Mouse (Mus musculus): Measurements from ENCODE around the gene Cdc25a. TPM values are rescaled to one million over a fixed set of nuclear protein-coding genes. Genes with fewer than 3 reads are reported as not detected.

The Cdc25a gene
- total RNA-seq, 1 experiment from 2014 or later: 58.2 TPM

GRCm38 (mm10) chr9:109891501-109891900, 16.1 kb downstream of the Cdc25a start:
- no peak for ATAC-seq (replicated peaks; ENCODE audit: low read depth, poor library complexity, severe bottlenecking)

- peak; percentile 65 for ATAC-seq (replicated peaks; ENCODE audit: low read depth, poor library complexity, severe bottlenecking)
These were observed 17.4 kb downstream of the Cdc25a start for GRCm38 (mm10) chr9:109892651-109893250.

- ATAC-seq (replicated peaks; ENCODE audit: low read depth, poor library complexity, severe bottlenecking): peak; percentile 85
These were observed 19.2 kb downstream of the Cdc25a start for GRCm38 (mm10) chr9:109894413-109895090.

DNA sequence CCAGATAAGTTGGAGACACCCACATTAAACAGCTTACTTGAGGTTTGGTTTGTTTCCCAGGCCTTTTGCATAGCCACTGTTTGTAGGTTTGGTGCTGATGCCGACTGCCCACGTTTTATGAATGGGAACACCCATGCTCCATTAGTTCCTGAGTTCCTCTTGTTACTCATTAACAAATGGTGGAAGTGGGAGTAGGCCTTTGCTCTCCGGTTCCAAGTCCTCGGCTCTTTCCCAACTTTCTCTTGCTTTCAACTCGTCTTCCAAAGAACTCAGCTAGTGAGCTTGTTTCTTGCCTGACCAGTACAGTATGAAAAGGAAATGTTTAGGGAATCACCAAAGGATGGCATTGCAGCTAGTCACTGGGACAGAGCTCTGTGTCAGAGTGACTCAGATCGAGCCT, 20.2 kb downstream of the Cdc25a start:
- ATAC-seq (replicated peaks; ENCODE audit: low read depth, poor library complexity, severe bottlenecking): no peak

DNA sequence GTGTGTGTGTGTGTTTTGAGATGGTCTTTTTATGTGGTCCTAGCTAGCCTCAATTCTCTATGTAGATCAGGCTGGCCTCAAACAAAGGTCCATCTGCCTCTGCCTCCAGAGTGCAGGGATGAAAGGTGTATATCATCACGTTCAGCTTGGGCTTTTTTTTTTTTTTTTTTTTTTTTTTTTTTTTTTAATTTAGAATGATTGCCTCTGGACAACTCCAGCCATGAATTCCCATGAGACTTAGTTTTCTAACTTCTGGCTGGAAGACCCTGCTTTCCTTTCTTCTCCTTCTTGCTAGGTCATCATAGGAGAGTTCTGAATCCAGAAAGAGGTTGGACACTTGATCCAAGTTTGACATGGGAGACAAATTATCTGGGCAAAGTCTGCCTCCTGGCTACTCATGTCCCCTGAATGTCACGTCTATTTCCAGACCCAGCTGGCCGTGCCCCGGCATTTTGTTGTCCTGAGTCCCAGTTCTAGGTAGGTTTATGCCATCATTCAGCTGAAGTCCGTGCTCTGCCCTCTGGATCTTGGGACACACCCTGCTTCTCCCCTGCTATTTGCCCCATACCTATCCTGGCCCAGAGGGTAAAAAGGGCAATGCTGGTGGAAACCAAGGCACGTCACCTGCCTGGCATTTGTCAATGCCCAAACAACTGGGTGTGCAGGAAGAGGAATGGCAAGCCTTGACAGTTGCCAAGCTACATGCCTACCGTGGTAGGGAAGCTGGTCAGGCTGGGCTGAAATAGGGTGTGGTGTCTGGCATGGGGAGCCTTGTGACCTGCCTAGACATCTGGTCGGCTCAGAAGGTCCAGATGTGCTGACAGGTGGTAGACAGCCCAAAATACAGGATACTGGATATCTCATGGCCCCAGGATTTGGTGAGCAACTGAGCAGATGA, 21.1 kb downstream of the Cdc25a start:
- no peak for ATAC-seq (replicated peaks; ENCODE audit: low read depth, poor library complexity, severe bottlenecking)

DNA sequence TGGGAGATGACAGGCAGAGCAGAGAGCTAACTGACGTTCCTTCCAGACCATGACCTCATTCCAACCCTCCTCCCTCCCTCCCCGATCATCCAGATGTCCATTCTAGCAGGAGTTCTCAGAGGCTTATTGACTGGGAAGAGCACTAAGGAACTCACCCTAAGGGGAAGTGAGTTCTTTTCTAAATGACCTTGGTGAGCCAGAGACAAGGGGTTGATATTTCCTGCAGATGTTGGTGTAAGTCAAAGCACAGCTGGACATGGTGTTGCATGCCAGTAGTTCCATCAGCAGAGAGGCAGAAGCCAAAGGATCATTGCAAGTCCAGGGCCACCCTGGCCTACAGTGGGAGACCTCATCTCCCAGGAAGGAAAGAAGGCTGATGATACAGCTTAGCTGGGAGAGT, 22.6 kb downstream of the Cdc25a start:
- no peak for ATAC-seq (replicated peaks; ENCODE audit: low read depth, poor library complexity, severe bottlenecking)

- no peak for ATAC-seq (replicated peaks; ENCODE audit: low read depth, poor library complexity, severe bottlenecking)
These were observed 24.0 kb downstream of the Cdc25a start for GRCm38 (mm10) chr9:109899361-109899760.

GRCm38 (mm10) chr9:109899774-109900173, 24.4 kb downstream of the Cdc25a start:
- ATAC-seq (replicated peaks; ENCODE audit: low read depth, poor library complexity, severe bottlenecking): no peak

DNA sequence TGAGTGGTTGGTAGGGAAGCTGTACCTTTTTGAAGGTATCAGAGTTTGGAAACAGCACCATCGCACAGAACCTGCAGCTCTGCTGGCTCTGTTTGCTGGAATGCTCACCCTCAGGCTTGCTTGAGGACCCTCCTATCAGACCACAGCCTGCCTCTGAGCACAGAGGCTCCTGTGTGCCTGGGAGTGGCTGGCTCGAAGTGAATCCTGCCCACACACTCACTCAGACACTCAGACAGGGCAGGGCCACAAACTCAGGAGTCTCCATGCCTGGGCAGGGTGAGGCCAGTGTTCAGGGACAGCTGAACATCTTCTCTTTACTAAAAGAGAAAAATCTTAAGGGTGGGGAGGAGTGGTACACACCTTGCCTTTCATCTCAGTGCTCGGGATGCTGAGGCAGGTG, 25.2 kb downstream of the Cdc25a start:
- ATAC-seq (replicated peaks; ENCODE audit: low read depth, poor library complexity, severe bottlenecking): no peak

DNA sequence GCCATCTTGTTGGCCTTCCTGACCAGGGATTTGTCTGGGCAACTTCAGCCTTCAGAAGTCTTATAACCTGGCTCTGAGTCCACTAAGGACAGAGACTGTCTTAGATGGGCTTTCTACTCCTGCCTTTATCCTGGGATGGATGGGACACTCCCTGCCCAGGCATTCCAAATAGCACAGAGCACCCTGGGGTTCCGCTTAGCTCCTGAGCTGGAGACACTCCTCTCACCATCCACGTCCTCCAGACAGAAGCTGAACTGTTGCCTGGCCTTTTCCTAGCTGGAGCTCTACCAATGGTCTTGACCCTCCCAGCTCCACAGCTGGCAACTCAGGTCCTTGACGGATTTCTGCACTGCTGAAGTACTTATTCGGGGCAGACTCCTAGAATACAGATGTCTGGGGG, 26.9 kb downstream of the Cdc25a start:
- ATAC-seq (replicated peaks; ENCODE audit: low read depth, poor library complexity, severe bottlenecking): no peak

DNA sequence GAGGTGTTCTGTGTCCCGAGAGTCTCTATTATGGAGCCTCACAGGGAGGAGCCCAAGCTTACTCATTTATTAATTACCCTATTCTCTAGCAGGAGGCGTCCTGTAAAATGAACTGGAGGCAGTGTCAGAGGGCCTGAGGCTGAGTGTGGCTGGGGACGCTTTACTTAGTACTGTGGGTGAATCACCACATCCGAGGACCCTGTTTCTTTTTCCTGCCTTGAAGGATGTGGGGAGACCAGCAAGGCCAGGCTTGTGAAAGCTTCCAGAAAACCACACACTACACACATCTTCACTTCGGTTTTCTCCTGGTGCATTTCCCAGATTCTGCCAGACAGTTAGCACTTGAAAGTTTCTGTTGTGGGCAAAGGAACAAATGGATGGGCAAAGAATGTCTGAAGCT, 27.4 kb downstream of the Cdc25a start:
- ATAC-seq (replicated peaks; ENCODE audit: low read depth, poor library complexity, severe bottlenecking): peak; percentile 53; the same call in 1 of the 2 replicates

DNA sequence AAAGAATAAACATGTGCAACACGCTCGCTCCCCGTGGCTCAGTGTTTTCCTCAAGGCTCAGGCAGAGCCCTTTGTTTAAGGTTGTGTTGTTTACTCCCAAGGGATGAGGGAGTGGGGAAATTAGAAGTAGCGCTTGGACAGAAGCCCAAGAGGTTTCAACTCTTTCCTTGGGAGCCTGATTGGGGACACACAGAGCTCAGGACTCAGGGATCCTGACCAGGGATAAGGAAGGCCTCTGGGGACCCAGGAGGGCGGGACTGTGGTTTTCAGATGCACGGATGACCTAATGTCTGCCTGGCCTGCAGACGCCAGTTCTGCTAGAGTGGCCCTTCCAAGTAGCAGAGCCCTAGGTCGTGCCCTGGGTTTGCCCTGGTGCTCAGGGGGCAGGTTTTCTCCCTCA, 31.9 kb downstream of the Cdc25a start:
- no peak for ATAC-seq (replicated peaks; ENCODE audit: low read depth, poor library complexity, severe bottlenecking)

GRCm38 (mm10) chr9:109907774-109908465, 32.5 kb downstream of the Cdc25a start:
- peak; percentile 94 for ATAC-seq (replicated peaks; ENCODE audit: low read depth, poor library complexity, severe bottlenecking)

DNA sequence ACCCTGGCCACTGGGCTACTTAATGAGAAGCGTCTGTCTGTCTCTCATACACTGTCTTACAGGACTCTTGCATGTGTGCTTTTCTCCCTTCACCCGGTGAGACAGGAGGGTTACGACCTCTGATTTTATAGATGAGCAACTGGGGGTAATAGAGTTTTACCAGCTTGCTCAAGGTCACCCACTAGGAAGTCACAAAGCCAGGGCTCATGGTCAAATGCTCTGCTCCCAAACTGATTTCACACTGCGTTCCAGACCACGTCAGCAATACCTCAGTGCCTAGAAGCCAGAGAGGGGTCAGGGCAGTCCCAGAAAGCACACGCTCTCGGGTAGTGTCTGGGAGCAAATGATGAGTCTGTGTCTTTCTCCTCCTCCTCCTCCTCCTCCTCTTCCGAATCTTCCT, 33.7 kb downstream of the Cdc25a start:
- ATAC-seq (replicated peaks; ENCODE audit: low read depth, poor library complexity, severe bottlenecking): no peak

DNA sequence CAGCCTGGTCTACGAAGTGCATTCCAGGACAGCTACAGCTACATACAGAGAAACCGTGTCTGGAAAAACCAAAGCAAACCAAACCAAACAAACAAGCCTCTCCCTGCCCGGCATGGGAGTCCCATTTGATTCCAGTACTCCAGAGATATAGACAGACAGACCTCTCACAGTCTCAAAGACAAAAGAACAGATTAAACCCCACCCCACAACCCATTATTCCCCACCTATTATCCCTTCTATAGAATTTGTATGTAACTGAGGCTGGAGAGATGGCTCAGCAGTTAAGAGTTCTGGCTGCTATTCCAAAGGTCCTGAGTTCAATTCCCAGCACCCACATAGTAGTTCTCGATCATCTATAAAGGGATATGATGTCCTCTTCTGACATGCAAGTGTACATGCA, 34.5 kb downstream of the Cdc25a start:
- ATAC-seq (replicated peaks; ENCODE audit: low read depth, poor library complexity, severe bottlenecking): no peak

DNA sequence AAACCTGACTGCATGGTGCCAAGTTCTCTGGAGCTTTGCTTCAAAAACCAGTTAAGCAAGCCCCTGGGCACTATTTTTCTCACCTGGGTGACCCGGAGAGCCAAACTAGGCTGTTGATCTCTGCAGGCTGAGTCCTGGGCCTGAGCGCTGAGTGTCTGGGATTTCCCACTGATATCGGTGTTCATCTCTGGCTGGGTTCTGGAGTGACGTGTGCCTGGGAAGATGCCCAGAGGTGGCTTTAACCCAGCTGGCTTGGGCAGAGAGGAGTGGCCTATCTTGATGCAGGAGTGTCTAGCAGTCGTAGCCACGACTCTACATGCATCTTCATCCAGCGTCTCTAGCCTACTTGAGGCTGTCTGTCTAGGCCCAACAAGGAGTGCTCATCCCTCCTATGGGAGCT, 36.4 kb downstream of the Cdc25a start:
- no peak for ATAC-seq (replicated peaks; ENCODE audit: low read depth, poor library complexity, severe bottlenecking)

GRCm38 (mm10) chr9:109914269-109914926, 39.0 kb downstream of the Cdc25a start:
- ATAC-seq (replicated peaks; ENCODE audit: low read depth, poor library complexity, severe bottlenecking): peak; percentile 96

- ATAC-seq (replicated peaks; ENCODE audit: low read depth, poor library complexity, severe bottlenecking): no peak
These were observed 42.6 kb downstream of the Cdc25a start for GRCm38 (mm10) chr9:109917931-109918330.

- ATAC-seq (replicated peaks; ENCODE audit: low read depth, poor library complexity, severe bottlenecking): no peak
These were observed 53.8 kb downstream of the Cdc25a start for GRCm38 (mm10) chr9:109929131-109929530.

DNA sequence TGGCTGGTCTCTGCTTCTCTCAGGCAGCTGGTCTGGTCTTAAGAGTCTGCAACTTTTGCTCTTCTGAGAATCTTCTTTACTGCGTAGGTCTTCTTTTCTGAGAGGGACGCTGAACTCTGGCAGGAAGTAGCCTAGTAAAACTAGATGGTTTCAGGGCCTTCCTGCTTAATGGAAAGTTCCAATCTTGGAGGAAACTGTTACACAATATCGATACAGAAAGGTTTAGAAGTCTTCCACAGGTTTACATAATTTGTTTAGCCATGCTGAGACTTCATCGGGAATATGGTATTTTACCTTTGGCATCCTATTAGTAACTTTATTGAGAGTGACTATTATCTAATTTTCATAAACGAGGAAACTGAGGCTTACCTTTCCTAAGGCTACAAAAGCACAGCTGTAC, 54.7 kb downstream of the Cdc25a start:
- no peak for ATAC-seq (replicated peaks; ENCODE audit: low read depth, poor library complexity, severe bottlenecking)

Measured in common myeloid progenitor, adult 5-6 weeks (primary cell).